Mouse (Mus musculus): ENCODE data around the gene Fgd3. TPM values are rescaled to one million over a fixed set of nuclear protein-coding genes. Genes with fewer than 3 reads are reported as not detected.

The Fgd3 gene
- total RNA-seq, 2 experiments from 2014 or later: 7.9 to 8.1 TPM

GRCm38 (mm10) chr13:49341831-49342722 lies 22.0 kb upstream of the Fgd3 start:
- no peak for DNase-seq (ENCODE audit: low spot score in 2 of 2)

GRCm38 (mm10) chr13:49341012-49341830 lies 21.1 kb upstream of the Fgd3 start, which contains the start of gene Bicd2:
Gene Bicd2, plus strand, starts transcription at chr13:49341585.
- peak; percentile 92 to 95 for DNase-seq (ENCODE audit: low spot score in 2 of 2)

- peak; percentile 57 to 58 for DNase-seq (ENCODE audit: low spot score in 2 of 2)
Observed at GRCm38 (mm10) chr13:49338893-49339546, 18.9 kb upstream of the Fgd3 start.

- DNase-seq (ENCODE audit: low spot score in 2 of 2): no peak
Observed at GRCm38 (mm10) chr13:49335077-49335982, 15.2 kb upstream of the Fgd3 start.

- DNase-seq (ENCODE audit: low spot score in 2 of 2): no peak
Observed at GRCm38 (mm10) chr13:49333250-49333649, 13.1 kb upstream of the Fgd3 start.

GRCm38 (mm10) chr13:49328101-49328500 lies 8.0 kb upstream of the Fgd3 start:
- DNase-seq (ENCODE audit: low spot score in 2 of 2): no peak

GRCm38 (mm10) chr13:49326246-49327206 lies 6.4 kb upstream of the Fgd3 start:
- DNase-seq (ENCODE audit: low spot score in 2 of 2): peak; percentile 56 to 67

- DNase-seq (ENCODE audit: low spot score in 2 of 2): no peak
Observed at GRCm38 (mm10) chr13:49324871-49325270, 4.8 kb upstream of the Fgd3 start.

GRCm38 (mm10) chr13:49322739-49323138 lies 2.6 kb upstream of the Fgd3 start:
- DNase-seq (ENCODE audit: low spot score in 2 of 2): no peak

- DNase-seq (ENCODE audit: low spot score in 2 of 2): no peak
Observed at GRCm38 (mm10) chr13:49322169-49322568, 2.1 kb upstream of the Fgd3 start.

GRCm38 (mm10) chr13:49321452-49321851 lies 1.3 kb upstream of the Fgd3 start:
- no peak for DNase-seq (ENCODE audit: low spot score in 2 of 2)

- DNase-seq (ENCODE audit: low spot score in 2 of 2): no peak
Observed at GRCm38 (mm10) chr13:49320514-49320913, 403 bp upstream of the Fgd3 start.

GRCm38 (mm10) chr13:49317914-49318313 lies 2.2 kb downstream of the Fgd3 start:
- no peak for DNase-seq (ENCODE audit: low spot score in 2 of 2)

- no peak for DNase-seq (ENCODE audit: low spot score in 2 of 2)
Observed at GRCm38 (mm10) chr13:49317508-49317907, 2.6 kb downstream of the Fgd3 start.

- no peak for DNase-seq (ENCODE audit: low spot score in 2 of 2)
Observed at GRCm38 (mm10) chr13:49316386-49317162, 3.5 kb downstream of the Fgd3 start.

- DNase-seq (ENCODE audit: low spot score in 2 of 2): no peak
Observed at GRCm38 (mm10) chr13:49311642-49312041, 8.5 kb downstream of the Fgd3 start.

- no peak for DNase-seq (ENCODE audit: low spot score in 2 of 2)
Observed at GRCm38 (mm10) chr13:49309501-49309900, 10.6 kb downstream of the Fgd3 start.

- no peak for DNase-seq (ENCODE audit: low spot score in 2 of 2)
Observed at GRCm38 (mm10) chr13:49308861-49309403, 11.2 kb downstream of the Fgd3 start.
